Mouse (Mus musculus): Measurements from ENCODE around the gene Slc35a1.

DNA sequence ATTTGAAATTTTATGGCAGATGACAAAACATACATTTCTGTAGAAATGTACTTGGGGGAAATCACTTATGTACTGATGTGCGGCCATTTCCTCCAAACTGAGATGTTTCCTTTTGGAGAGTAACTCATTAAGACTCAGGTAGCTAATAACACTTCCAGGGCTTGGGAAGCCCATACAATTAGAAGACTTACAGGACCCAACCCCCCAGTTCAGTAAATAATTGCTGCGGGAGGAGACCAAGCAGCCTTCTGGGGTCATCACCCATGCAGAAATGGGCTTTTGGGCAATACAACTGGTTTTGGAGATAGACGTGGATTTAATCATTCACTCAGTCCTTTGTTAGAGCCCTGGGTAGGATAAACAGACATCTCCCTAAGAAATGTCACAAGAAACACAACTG is 20.0 kb upstream of the Slc35a1 start:
- TF ChIP-seq POLR2A (IDR thresholded peaks at IDR 0.05; ENCODE audit: extremely low read depth, insufficient read depth, low read length) (no peak), CTCF (IDR thresholded peaks at IDR 0.05; ENCODE audit: low read depth, low read length) (no peak)

Data from liver, adult 2 months (tissue).